Mouse (Mus musculus): ENCODE results near the gene Erc2. TPM values are rescaled to one million over a fixed set of nuclear protein-coding genes. Genes with fewer than 3 reads are reported as not detected.

The Erc2 gene
- polyA plus RNA-seq, 1 experiment from 2014 or later: 7.3 TPM

GRCm38 (mm10) chr14:28371651-28372050 is 749.4 kb downstream of the Erc2 start:
- H3K36me3 ChIP-seq (ENCODE audit: control insufficient read depth, insufficient read depth, low read length): no peaks in the 10 kb centered on the region
- 90% methylated on average over 10 of the region's 10 CpGs for WGBS
- no peak for ATAC-seq (ENCODE audit: low FRiP score, low TSS enrichment)
- no peaks in the 10 kb centered on the region for H3K9me3 ChIP-seq (ENCODE audit: control insufficient read depth, low read length)
- no peak overlapping the region for H3K4me2 ChIP-seq (replicated peaks; ENCODE audit: low read depth, low read length)
- H3K27me3 ChIP-seq (ENCODE audit: control insufficient read depth, insufficient read depth, low read length): no peaks in the 10 kb centered on the region; the same call in 1 of the 2 replicates
- H3K4me1 ChIP-seq (ENCODE audit: control insufficient read depth, insufficient read depth, low read length): no peaks in the 10 kb centered on the region
- no peak overlapping the region for H3K9ac ChIP-seq (ENCODE audit: low read depth, low read length)
- no peak overlapping the region for H3K4me3 ChIP-seq (ENCODE audit: low read length)
- no peak overlapping the region for H3K27ac ChIP-seq (ENCODE audit: low read depth, low read length)

- no peak for ATAC-seq (ENCODE audit: low FRiP score, low TSS enrichment)
- no peak overlapping the region for H3K27ac ChIP-seq (ENCODE audit: low read depth, low read length)
- H3K27me3 ChIP-seq (ENCODE audit: control insufficient read depth, insufficient read depth, low read length): no peaks in the 10 kb centered on the region; the same call in 1 of the 2 replicates
- WGBS: 17% methylated on average over 10 of the region's 10 CpGs
- no peak overlapping the region for H3K4me3 ChIP-seq (ENCODE audit: low read length)
- H3K4me2 ChIP-seq (replicated peaks; ENCODE audit: low read depth, low read length): peak overlapping the region; percentile 3; the same call in 1 of the 2 replicates
- no peaks in the 10 kb centered on the region for H3K4me1 ChIP-seq (ENCODE audit: control insufficient read depth, insufficient read depth, low read length)
- H3K9ac ChIP-seq (ENCODE audit: low read depth, low read length): no peak overlapping the region
- H3K9me3 ChIP-seq (ENCODE audit: control insufficient read depth, low read length): no peaks in the 10 kb centered on the region
- no peaks in the 10 kb centered on the region for H3K36me3 ChIP-seq (ENCODE audit: control insufficient read depth, insufficient read depth, low read length)
These were observed 753.4 kb downstream of the Erc2 start for GRCm38 (mm10) chr14:28375642-28376091.

- H3K4me2 ChIP-seq (replicated peaks; ENCODE audit: low read depth, low read length): no peak overlapping the region
- no peak for ATAC-seq (ENCODE audit: low FRiP score, low TSS enrichment)
These were observed 754.1 kb downstream of the Erc2 start for GRCm38 (mm10) chr14:28376208-28376805.

GRCm38 (mm10) chr14:28377519-28377918 is 755.3 kb downstream of the Erc2 start:
- H3K9me3 ChIP-seq (ENCODE audit: control insufficient read depth, low read length): no peaks in the 10 kb centered on the region
- H3K9ac ChIP-seq (ENCODE audit: low read depth, low read length): no peak overlapping the region
- H3K4me2 ChIP-seq (replicated peaks; ENCODE audit: low read depth, low read length): no peak overlapping the region
- WGBS: 64% methylated on average over 3 of the region's 3 CpGs
- no peak overlapping the region for H3K27ac ChIP-seq (ENCODE audit: low read depth, low read length)
- ATAC-seq (ENCODE audit: low FRiP score, low TSS enrichment): no peak
- H3K27me3 ChIP-seq (ENCODE audit: control insufficient read depth, insufficient read depth, low read length): no peaks in the 10 kb centered on the region; the same call in 1 of the 2 replicates
- no peaks in the 10 kb centered on the region for H3K4me1 ChIP-seq (ENCODE audit: control insufficient read depth, insufficient read depth, low read length)
- no peak overlapping the region for H3K4me3 ChIP-seq (ENCODE audit: low read length)
- H3K36me3 ChIP-seq (ENCODE audit: control insufficient read depth, insufficient read depth, low read length): no peaks in the 10 kb centered on the region

More at GRCm38 (mm10) chr14:28376208-28376805, 754.1 kb downstream of the Erc2 start:
- no peaks in the 10 kb centered on the region for H3K4me1 ChIP-seq (ENCODE audit: control insufficient read depth, insufficient read depth, low read length)
- H3K9me3 ChIP-seq (ENCODE audit: control insufficient read depth, low read length): no peaks in the 10 kb centered on the region
- H3K4me3 ChIP-seq (ENCODE audit: low read length): no peak overlapping the region
- H3K27ac ChIP-seq (ENCODE audit: low read depth, low read length): no peak overlapping the region
- no peaks in the 10 kb centered on the region; the same call in 1 of the 2 replicates for H3K27me3 ChIP-seq (ENCODE audit: control insufficient read depth, insufficient read depth, low read length)
- no peaks in the 10 kb centered on the region for H3K36me3 ChIP-seq (ENCODE audit: control insufficient read depth, insufficient read depth, low read length)
- WGBS: 52% methylated on average over 9 of the region's 9 CpGs
- H3K9ac ChIP-seq (ENCODE audit: low read depth, low read length): no peak overlapping the region

GRCm38 (mm10) chr14:28380129-28380528 is 757.9 kb downstream of the Erc2 start:
- H3K9me3 ChIP-seq (ENCODE audit: control insufficient read depth, low read length): no peaks in the 10 kb centered on the region
- H3K27me3 ChIP-seq (ENCODE audit: control insufficient read depth, insufficient read depth, low read length): no peaks in the 10 kb centered on the region
- WGBS: 72% methylated on average over 3 of the region's 3 CpGs
- H3K4me3 ChIP-seq (ENCODE audit: low read length): no peak overlapping the region
- H3K27ac ChIP-seq (ENCODE audit: low read depth, low read length): no peak overlapping the region
- no peak overlapping the region for H3K9ac ChIP-seq (ENCODE audit: low read depth, low read length)
- H3K36me3 ChIP-seq (ENCODE audit: control insufficient read depth, insufficient read depth, low read length): no peaks in the 10 kb centered on the region
- no peak overlapping the region for H3K4me2 ChIP-seq (replicated peaks; ENCODE audit: low read depth, low read length)
- ATAC-seq (ENCODE audit: low FRiP score, low TSS enrichment): no peak
- no peaks in the 10 kb centered on the region for H3K4me1 ChIP-seq (ENCODE audit: control insufficient read depth, insufficient read depth, low read length)

GRCm38 (mm10) chr14:28381801-28382550 is 759.7 kb downstream of the Erc2 start:
- H3K9ac ChIP-seq (ENCODE audit: low read depth, low read length): no peak overlapping the region
- H3K4me3 ChIP-seq (ENCODE audit: low read length): no peak overlapping the region
- no peak overlapping the region for H3K27ac ChIP-seq (ENCODE audit: low read depth, low read length)
- no peak overlapping the region for H3K4me2 ChIP-seq (replicated peaks; ENCODE audit: low read depth, low read length)
- H3K27me3 ChIP-seq (ENCODE audit: control insufficient read depth, insufficient read depth, low read length): no peaks in the 10 kb centered on the region
- no peaks in the 10 kb centered on the region for H3K4me1 ChIP-seq (ENCODE audit: control insufficient read depth, insufficient read depth, low read length)
- no peak for ATAC-seq (ENCODE audit: low FRiP score, low TSS enrichment)
- WGBS: 53% methylated on average over 14 of the region's 14 CpGs
- H3K36me3 ChIP-seq (ENCODE audit: control insufficient read depth, insufficient read depth, low read length): no peaks in the 10 kb centered on the region
- no peaks in the 10 kb centered on the region for H3K9me3 ChIP-seq (ENCODE audit: control insufficient read depth, low read length)

GRCm38 (mm10) chr14:28386815-28387607 is 764.8 kb downstream of the Erc2 start:
- no peaks in the 10 kb centered on the region for H3K9me3 ChIP-seq (ENCODE audit: control insufficient read depth, low read length)
- no peak overlapping the region for H3K9ac ChIP-seq (ENCODE audit: low read depth, low read length)
- no peak overlapping the region for H3K4me2 ChIP-seq (replicated peaks; ENCODE audit: low read depth, low read length)
- H3K4me1 ChIP-seq (ENCODE audit: control insufficient read depth, insufficient read depth, low read length): no peaks in the 10 kb centered on the region
- H3K36me3 ChIP-seq (ENCODE audit: control insufficient read depth, insufficient read depth, low read length): no peaks in the 10 kb centered on the region
- no peaks in the 10 kb centered on the region for H3K27me3 ChIP-seq (ENCODE audit: control insufficient read depth, insufficient read depth, low read length)
- WGBS: 88% methylated on average over 3 of the region's 3 CpGs
- no peak for ATAC-seq (ENCODE audit: low FRiP score, low TSS enrichment)
- no peak overlapping the region for H3K4me3 ChIP-seq (ENCODE audit: low read length)
- H3K27ac ChIP-seq (ENCODE audit: low read depth, low read length): no peak overlapping the region

- WGBS: 72% methylated on average over 2 of the region's 2 CpGs
- Histone ChIP-seq H3K4me2 (replicated peaks; ENCODE audit: low read depth, low read length) (no peak overlapping the region), H3K9me3 (ENCODE audit: control insufficient read depth, low read length) (no peaks in the 10 kb centered on the region), H3K27me3 (ENCODE audit: control insufficient read depth, insufficient read depth, low read length) (no peaks in the 10 kb centered on the region), H3K4me1 (ENCODE audit: control insufficient read depth, insufficient read depth, low read length) (no peaks in the 10 kb centered on the region), H3K27ac (ENCODE audit: low read depth, low read length) (no peak overlapping the region), H3K9ac (ENCODE audit: low read depth, low read length) (no peak overlapping the region), H3K4me3 (ENCODE audit: low read length) (no peak overlapping the region), H3K36me3 (ENCODE audit: control insufficient read depth, insufficient read depth, low read length) (no peaks in the 10 kb centered on the region)
- no peak for ATAC-seq (ENCODE audit: low FRiP score, low TSS enrichment)
These were observed 776.7 kb downstream of the Erc2 start for GRCm38 (mm10) chr14:28398915-28399314.
